10 mouse cellular contexts compared by ENCODE assay signal in genomic region chr11:102428981-102429540, GRCm38 (mm10). TPM values are rescaled to one million over a fixed set of nuclear protein-coding genes. Genes with fewer than 3 reads are reported as not detected.
DNase-seq lines count a peak whose midpoint lies in the region; ATAC-seq and TF ChIP-seq lines count a peak whose summit lies in the region.
"Had no signal": no experiment of that assay in that cellular context is flagged by ENCODE, and none has a peak within 500 bp of the region (broad histone marks: within the 10 kb centered on the region; RNA-seq: fewer than 3 reads in every experiment).

No protein-coding gene starts in this region.

- no peak overlapping the region for H3K9ac ChIP-seq in hindbrain, embryonic 11.5 days (ENCODE audit: low read depth, low read length)
- no peak overlapping the region; the same call in 1 of the 2 replicates for H3K9ac ChIP-seq in heart, embryonic 16.5 days (ENCODE audit: low read length)
- H3K9ac ChIP-seq in liver, postnatal 0 days (replicated peaks) = peak overlapping the region; percentile 82; the same call in 1 of the 2 replicates

- H3K36me3 ChIP-seq in hindbrain, embryonic 10.5 days = peaks cover 16% of the 10 kb centered on the region
- H3K36me3 ChIP-seq in hindbrain, embryonic 11.5 days (ENCODE audit: control insufficient read depth, insufficient read depth, low read length) = no peaks in the 10 kb centered on the region
- H3K36me3 ChIP-seq in heart, embryonic 16.5 days (ENCODE audit: control insufficient read depth, insufficient read depth) = no peaks in the 10 kb centered on the region
- H3K36me3 ChIP-seq in liver, postnatal 0 days (replicated peaks; ENCODE audit: insufficient read depth, low read length) = peaks cover under 1% of the 10 kb centered on the region; the same call in 1 of the 2 replicates

- H3K4me3 ChIP-seq in hindbrain, embryonic 10.5 days = peak overlapping the region; percentile 61; the same call in 1 of the 2 replicates
- no peak overlapping the region for H3K4me3 ChIP-seq in hindbrain, embryonic 11.5 days (ENCODE audit: low read depth, low read length)
- H3K4me3 ChIP-seq in bone marrow, adult 2 months (replicated peaks; ENCODE audit: control insufficient read depth, low read depth, low read length) = peak overlapping the region; percentile 57
- H3K4me3 ChIP-seq in heart, embryonic 16.5 days (ENCODE audit: low read length) = no peak overlapping the region; the same call in 1 of the 2 replicates
- H3K4me3 ChIP-seq in liver, postnatal 0 days (ENCODE audit: low read depth, low read length) = no peak overlapping the region

- ATAC-seq in hindbrain, embryonic 11.5 days (ENCODE audit: low FRiP score) = no peak
- ATAC-seq in heart, embryonic 16.5 days (replicated peaks; ENCODE audit: extremely low read depth, insufficient read depth, low FRiP score) = no peak
- ATAC-seq in liver, postnatal 0 days = no peak

- TF ChIP-seq POLR2A in bone marrow, adult 2 months (IDR thresholded peaks at IDR 0.05; ENCODE audit: borderline replicate concordance, control insufficient read depth, low read depth, low read length) = no peak

- DNase-seq in hindbrain, embryonic 10.5 days (ENCODE audit: low spot score) = no peak
- DNase-seq in hindbrain, embryonic 11.5 days (ENCODE audit: low spot score) = no peak
- no peak for DNase-seq in liver, postnatal 0 days
- DNase-seq in right cerebral cortex, adult 18-20 months = no peak
- no peak for DNase-seq in left cerebral cortex, adult 9 months (ENCODE audit: low spot score in 2 of 2)
- DNase-seq in urinary bladder, postnatal 36 days (ENCODE audit: low spot score in 2 of 2) = no peak
- DNase-seq: cerebellum, postnatal 36 days; retina, postnatal 1 day had no signal

- TF ChIP-seq EP300 in liver, postnatal 0 days (IDR thresholded peaks at IDR 0.05; ENCODE audit: low read depth) = no peak

- 73% methylated on average over 8 of the region's 8 CpGs for WGBS in hindbrain, embryonic 10.5 days
- WGBS in hindbrain, embryonic 11.5 days = 77% methylated on average over 8 of the region's 8 CpGs
- WGBS in bone marrow, adult 2 months = 16% methylated on average over 8 of the region's 8 CpGs
- WGBS in heart, embryonic 16.5 days = 60% methylated on average over 8 of the region's 8 CpGs
- WGBS in liver, postnatal 0 days (ENCODE audit: insufficient replicate concordance) = 35% methylated on average over 8 of the region's 8 CpGs

- no peak overlapping the region for H3K27ac ChIP-seq in hindbrain, embryonic 10.5 days
- no peak overlapping the region for H3K27ac ChIP-seq in hindbrain, embryonic 11.5 days (ENCODE audit: low read depth, low read length)
- peak overlapping the region; percentile 65 for H3K27ac ChIP-seq in bone marrow, adult 2 months (ENCODE audit: control insufficient read depth, insufficient read depth, low read depth, low read length, poor library complexity)
- H3K27ac ChIP-seq in heart, embryonic 16.5 days (ENCODE audit: low read length) = no peak overlapping the region
- peak overlapping the region; percentile 88 for H3K27ac ChIP-seq in liver, postnatal 0 days (ENCODE audit: low read depth)

- TF ChIP-seq CTCF in bone marrow, adult 2 months (IDR thresholded peaks at IDR 0.05; ENCODE audit: control insufficient read depth, insufficient read depth, low read length) = no peak
- no peak for TF ChIP-seq CTCF in liver, postnatal 0 days (IDR thresholded peaks at IDR 0.05; ENCODE audit: low read depth)

- peaks cover 40% of the 10 kb centered on the region for H3K4me1 ChIP-seq in hindbrain, embryonic 10.5 days (replicated peaks)
- 0 out of 2 replicates have a peak, but pooled peaks cover 6% of the 10 kb centered on the region for H3K4me1 ChIP-seq in hindbrain, embryonic 11.5 days (replicated peaks; ENCODE audit: control insufficient read depth, insufficient read depth, low read length)
- peaks cover 9% of the 10 kb centered on the region; the same call in 1 of the 2 replicates for H3K4me1 ChIP-seq in bone marrow, adult 2 months (ENCODE audit: control insufficient read depth, insufficient read depth, low read length)
- peaks cover 24% of the 10 kb centered on the region for H3K4me1 ChIP-seq in heart, embryonic 16.5 days (ENCODE audit: control insufficient read depth, insufficient read depth, low read length)
- peaks cover 18% of the 10 kb centered on the region for H3K4me1 ChIP-seq in liver, postnatal 0 days (ENCODE audit: insufficient read depth)

- no peaks in the 10 kb centered on the region for H3K9me3 ChIP-seq in hindbrain, embryonic 10.5 days
- H3K9me3 ChIP-seq in hindbrain, embryonic 11.5 days (ENCODE audit: control insufficient read depth, low read length) = no peaks in the 10 kb centered on the region
- H3K9me3 ChIP-seq in heart, embryonic 16.5 days (replicated peaks; ENCODE audit: control insufficient read depth, low read length) = no peaks in the 10 kb centered on the region
- H3K9me3 ChIP-seq in liver, postnatal 0 days (ENCODE audit: low read length) = no peaks in the 10 kb centered on the region

- no peak overlapping the region for H3K4me2 ChIP-seq in hindbrain, embryonic 11.5 days (replicated peaks; ENCODE audit: low read depth, low read length)
- H3K4me2 ChIP-seq in heart, embryonic 16.5 days (ENCODE audit: low read depth, low read length) = peak overlapping the region; percentile 70
- H3K4me2 ChIP-seq in liver, postnatal 0 days (ENCODE audit: low read depth, low read length) = peak overlapping the region; percentile 99

- H3K27me3 ChIP-seq in hindbrain, embryonic 10.5 days (ENCODE audit: insufficient read depth, poor library complexity, severe bottlenecking) = peaks cover 11% of the 10 kb centered on the region; the same call in 1 of the 2 replicates
- H3K27me3 ChIP-seq in hindbrain, embryonic 11.5 days (ENCODE audit: control insufficient read depth, insufficient read depth, low read length) = no peaks in the 10 kb centered on the region
- no peaks in the 10 kb centered on the region for H3K27me3 ChIP-seq in heart, embryonic 16.5 days (ENCODE audit: control insufficient read depth, insufficient read depth, low read length)
- no peaks in the 10 kb centered on the region for H3K27me3 ChIP-seq in liver, postnatal 0 days (ENCODE audit: insufficient read depth, low read length)

RNA-seq across cellular contexts. Expression of gene Grn, which starts 1.1 kb away (rescaled TPM):
- 76.8 and 88.9 TPM in 2 replicates for polyA plus RNA-seq in hindbrain, embryonic 10.5 days (2016; fragmentation: Nextera tagmentation; extraction: Ambion mirVana)
- polyA plus RNA-seq in hindbrain, embryonic 11.5 days (2014; fragmentation: Nextera tagmentation; extraction: Ambion mirVana) = 43.3 and 47.2 TPM in 2 replicates
- 57.7 and 87.0 TPM in 2 replicates for polyA plus RNA-seq in bone marrow, adult 2 months (2011; ENCODE audit: insufficient read depth, insufficient read length, low replicate concordance, missing spikeins)
- polyA plus RNA-seq in heart, embryonic 16.5 days (2015; fragmentation: Nextera tagmentation; extraction: Ambion mirVana) = 215 and 234 TPM in 2 replicates
- polyA plus RNA-seq in liver, postnatal 0 days (2015; fragmentation: Nextera tagmentation; extraction: Ambion mirVana) = 156 and 161 TPM in 2 replicates

RNA-seq across cellular contexts. Expression of gene Fam171a2, which starts 18.4 kb away (rescaled TPM):
- polyA plus RNA-seq in hindbrain, embryonic 10.5 days (2016; fragmentation: Nextera tagmentation; extraction: Ambion mirVana) = 5.2 and 8.3 TPM in 2 replicates
- polyA plus RNA-seq in hindbrain, embryonic 11.5 days (2014; fragmentation: Nextera tagmentation; extraction: Ambion mirVana) = 10.7 and 11.7 TPM in 2 replicates
- 0.65 and 2.7 TPM in 2 replicates for polyA plus RNA-seq in bone marrow, adult 2 months (2011; ENCODE audit: insufficient read depth, insufficient read length, low replicate concordance, missing spikeins)
- 3.0 and 3.9 TPM in 2 replicates for polyA plus RNA-seq in heart, embryonic 16.5 days (2015; fragmentation: Nextera tagmentation; extraction: Ambion mirVana)
- polyA plus RNA-seq in liver, postnatal 0 days (2015; fragmentation: Nextera tagmentation; extraction: Ambion mirVana) = 0.23 and 0.72 TPM in 2 replicates

RNA-seq across cellular contexts. Expression of gene Slc25a39, which starts 21.3 kb away (rescaled TPM):
- polyA plus RNA-seq in hindbrain, embryonic 10.5 days (2016; fragmentation: Nextera tagmentation; extraction: Ambion mirVana) = 236 TPM in 2 replicates
- 152 and 166 TPM in 2 replicates for polyA plus RNA-seq in hindbrain, embryonic 11.5 days (2014; fragmentation: Nextera tagmentation; extraction: Ambion mirVana)
- polyA plus RNA-seq in bone marrow, adult 2 months (2011; ENCODE audit: insufficient read depth, insufficient read length, low replicate concordance, missing spikeins) = 207 and 269 TPM in 2 replicates
- 308 and 331 TPM in 2 replicates for polyA plus RNA-seq in heart, embryonic 16.5 days (2015; fragmentation: Nextera tagmentation; extraction: Ambion mirVana)
- polyA plus RNA-seq in liver, postnatal 0 days (2015; fragmentation: Nextera tagmentation; extraction: Ambion mirVana) = 510 and 522 TPM in 2 replicates

RNA-seq across cellular contexts. Expression of gene Rundc3a, which starts 35.9 kb away (rescaled TPM):
- 23.5 and 57.0 TPM in 2 replicates for polyA plus RNA-seq in hindbrain, embryonic 10.5 days (2016; fragmentation: Nextera tagmentation; extraction: Ambion mirVana)
- polyA plus RNA-seq in hindbrain, embryonic 11.5 days (2014; fragmentation: Nextera tagmentation; extraction: Ambion mirVana) = 43.3 and 47.8 TPM in 2 replicates
- 2.3 and 3.2 TPM in 2 replicates for polyA plus RNA-seq in bone marrow, adult 2 months (2011; ENCODE audit: insufficient read depth, insufficient read length, low replicate concordance, missing spikeins)
- polyA plus RNA-seq in heart, embryonic 16.5 days (2015; fragmentation: Nextera tagmentation; extraction: Ambion mirVana) = 0.72 and 1.3 TPM in 2 replicates
- polyA plus RNA-seq in liver, postnatal 0 days (2015; fragmentation: Nextera tagmentation; extraction: Ambion mirVana) = 1.8 and 2.4 TPM in 2 replicates

RNA-seq across cellular contexts. Expression of gene Itga2b, which starts 40.9 kb away (rescaled TPM):
- 5.6 and 8.3 TPM in 2 replicates for polyA plus RNA-seq in hindbrain, embryonic 10.5 days (2016; fragmentation: Nextera tagmentation; extraction: Ambion mirVana)
- polyA plus RNA-seq in hindbrain, embryonic 11.5 days (2014; fragmentation: Nextera tagmentation; extraction: Ambion mirVana) = 3.9 and 5.5 TPM in 2 replicates
- 432 and 648 TPM in 2 replicates for polyA plus RNA-seq in bone marrow, adult 2 months (2011; ENCODE audit: insufficient read depth, insufficient read length, low replicate concordance, missing spikeins)
- 6.5 and 6.6 TPM in 2 replicates for polyA plus RNA-seq in heart, embryonic 16.5 days (2015; fragmentation: Nextera tagmentation; extraction: Ambion mirVana)
- polyA plus RNA-seq in liver, postnatal 0 days (2015; fragmentation: Nextera tagmentation; extraction: Ambion mirVana) = 41.0 and 44.8 TPM in 2 replicates

Comparison
In these comparisons a context has a peak if more than half of its experiments do, and no peak if none do; other contexts are left out.
1. H3K4me3 ChIP-seq: peak in hindbrain, embryonic 10.5 days (single experiment) and bone marrow, adult 2 months (single experiment); none in hindbrain, embryonic 11.5 days (single experiment), heart, embryonic 16.5 days (single experiment) and liver, postnatal 0 days (single experiment).
2. H3K27ac ChIP-seq: peak in bone marrow, adult 2 months (single experiment) and liver, postnatal 0 days (single experiment); none in hindbrain, embryonic 10.5 days (single experiment), hindbrain, embryonic 11.5 days (single experiment) and heart, embryonic 16.5 days (single experiment).